Comparison of ENCODE assay signal across 17 mouse cellular contexts in genomic region chr17:65929319-65929978, GRCm38 (mm10). TPM values are rescaled to one million over a fixed set of nuclear protein-coding genes. Genes with fewer than 3 reads are reported as not detected.
DNase-seq lines count a peak whose midpoint lies in the region; ATAC-seq lines count a peak whose summit lies in the region.
"Had no signal": no experiment of that assay in that cellular context is flagged by ENCODE, and none has a peak within 500 bp of the region (broad histone marks: within the 10 kb centered on the region; RNA-seq: fewer than 3 reads in every experiment).

No protein-coding gene starts in this region.

- no peaks in the 10 kb centered on the region for H3K9me3 ChIP-seq in hindbrain, embryonic 13.5 days
- H3K9me3 ChIP-seq: embryonic facial prominence, embryonic 12.5 days; forebrain, embryonic 10.5 days; heart, embryonic 10.5 days; liver, embryonic 12.5 days had no signal

- no peak for ATAC-seq in hindbrain, embryonic 13.5 days (ENCODE audit: low FRiP score)
- ATAC-seq: hindbrain, postnatal 0 days; liver, embryonic 12.5 days had no signal

- peaks cover 11% of the 10 kb centered on the region for H3K4me1 ChIP-seq in hindbrain, embryonic 13.5 days (replicated peaks)

- 92% methylated on average over 22 of the region's 22 CpGs for WGBS in hindbrain, embryonic 13.5 days

- no peak overlapping the region for H3K4me2 ChIP-seq in hindbrain, embryonic 13.5 days
- H3K4me2 ChIP-seq: embryonic facial prominence, embryonic 12.5 days; liver, embryonic 12.5 days had no signal

- H3K27ac ChIP-seq in hindbrain, embryonic 13.5 days = no peak overlapping the region
- H3K27ac ChIP-seq: embryonic facial prominence, embryonic 12.5 days; forebrain, embryonic 10.5 days; heart, embryonic 10.5 days; hindbrain, postnatal 0 days; liver, embryonic 12.5 days had no signal

- no peaks in the 10 kb centered on the region for H3K27me3 ChIP-seq in hindbrain, embryonic 13.5 days
- H3K27me3 ChIP-seq: embryonic facial prominence, embryonic 12.5 days; liver, embryonic 12.5 days had no signal

- peak; percentile 23 for DNase-seq in thymus, postnatal 25 days
- DNase-seq in thymus, adult 18-20 months = no peak
- peak; percentile 84 for DNase-seq in induced T-regulatory cell, adult 2 months (ENCODE audit: low read depth)
- DNase-seq in lung, postnatal 14 days = peak; percentile 60
- no peak for DNase-seq in heart, adult 9 months (ENCODE audit: low spot score in 2 of 2)
- no peak for DNase-seq in urinary bladder, postnatal 10 days (ENCODE audit: low spot score)
- DNase-seq: adrenal gland, postnatal 36 days; cerebellum, postnatal 36 days; gastrocnemius, postnatal 14 days; midbrain, embryonic 14.5 days; right cerebral cortex, adult 18-20 months had no signal

- H3K4me3 ChIP-seq in hindbrain, embryonic 13.5 days = no peak overlapping the region
- H3K4me3 ChIP-seq: embryonic facial prominence, embryonic 12.5 days; forebrain, embryonic 10.5 days; heart, embryonic 10.5 days; liver, embryonic 12.5 days had no signal

- no peak overlapping the region for H3K9ac ChIP-seq in hindbrain, embryonic 13.5 days
- H3K9ac ChIP-seq: embryonic facial prominence, embryonic 12.5 days; liver, embryonic 12.5 days had no signal

- peaks cover 66% of the 10 kb centered on the region for H3K36me3 ChIP-seq in hindbrain, embryonic 13.5 days

RNA-seq across cellular contexts. Expression of gene Twsg1, which starts 21.6 kb away (rescaled TPM):
- polyA plus RNA-seq in hindbrain, embryonic 13.5 days (2015; fragmentation: Nextera tagmentation; extraction: Ambion mirVana) = 58.5 and 60.7 TPM in 2 replicates

RNA-seq across cellular contexts. Expression of gene Ralbp1, which starts 43.9 kb away (rescaled TPM):
- polyA plus RNA-seq in hindbrain, embryonic 13.5 days (2015; fragmentation: Nextera tagmentation; extraction: Ambion mirVana) = 56.1 and 58.3 TPM in 2 replicates

Comparison
In these comparisons a context has a peak if more than half of its experiments do, and no peak if none do; other contexts are left out.
1. DNase-seq: peak in thymus, postnatal 25 days (single experiment), induced T-regulatory cell, adult 2 months (single experiment) and lung, postnatal 14 days (single experiment); none in thymus, adult 18-20 months (0 of 2), heart, adult 9 months (0 of 2) and urinary bladder, postnatal 10 days (single experiment).